In genomic region chr2:167186544-167186943, GRCm38 (mm10) we compare ENCODE assay signal across 30 mouse cellular contexts. TPM values are rescaled to one million over a fixed set of nuclear protein-coding genes. Genes with fewer than 3 reads are reported as not detected.
DNase-seq lines count a peak whose midpoint lies in the region; ATAC-seq and TF ChIP-seq lines count a peak whose summit lies in the region.
"Had no signal": no experiment of that assay in that cellular context is flagged by ENCODE, and none has a peak within 500 bp of the region (broad histone marks: within the 10 kb centered on the region; RNA-seq: fewer than 3 reads in every experiment).

No protein-coding gene starts in this region.

- 0 out of 2 replicates have a peak overlapping the region, but pooled peaks have one; percentile 4 for H3K9ac ChIP-seq in hindbrain, embryonic 15.5 days
- H3K9ac ChIP-seq in hindbrain, postnatal 0 days (replicated peaks; ENCODE audit: low read length), result no peak overlapping the region
- no peak overlapping the region; the same call in 1 of the 2 replicates for H3K9ac ChIP-seq in midbrain, embryonic 16.5 days (ENCODE audit: low read depth, low read length)
- H3K9ac ChIP-seq in embryonic facial prominence, embryonic 14.5 days (ENCODE audit: low read depth, low read length), result no peak overlapping the region
- H3K9ac ChIP-seq: embryonic facial prominence, embryonic 12.5 days; forebrain, embryonic 13.5 days; heart, embryonic 13.5 days; limb, embryonic 12.5 days; liver, embryonic 15.5 days; lung, embryonic 15.5 days; stomach, embryonic 15.5 days had no signal

- no peak for DNase-seq in hindbrain, postnatal 0 days (ENCODE audit: low spot score)
- DNase-seq in midbrain, embryonic 10.5 days (ENCODE audit: low spot score), result no peak
- DNase-seq in embryonic facial prominence, embryonic 14.5 days (ENCODE audit: low spot score), result peak; percentile 60
- DNase-seq: adrenal gland, postnatal 25 days; cerebellum, adult 18-20 months; cerebellum, postnatal 14 days; heart, postnatal 10 days; kidney, adult 2 months; kidney, postnatal 4 days; lung, postnatal 36 days; right cerebral cortex, postnatal 25 days had no signal

- TF ChIP-seq CTCF in hindbrain, postnatal 0 days (IDR thresholded peaks at IDR 0.05; ENCODE audit: low read depth), result no peak
- no peak for TF ChIP-seq CTCF in cortical plate, adult 2 months (IDR thresholded peaks at IDR 0.05; ENCODE audit: extremely low read depth, insufficient read depth, low read length)

- peaks cover 16% of the 10 kb centered on the region for H3K27me3 ChIP-seq in hindbrain, embryonic 15.5 days
- 0 out of 2 replicates have a peak, but pooled peaks cover 5% of the 10 kb centered on the region for H3K27me3 ChIP-seq in hindbrain, postnatal 0 days (ENCODE audit: insufficient read depth, low read length)
- H3K27me3 ChIP-seq in midbrain, embryonic 16.5 days (ENCODE audit: control insufficient read depth, insufficient read depth, low read depth, low read length), result no peaks in the 10 kb centered on the region; the same call in 1 of the 2 replicates
- H3K27me3 ChIP-seq in midbrain, embryonic 10.5 days (ENCODE audit: low read depth, poor library complexity, severe bottlenecking), result peaks cover 62% of the 10 kb centered on the region
- H3K27me3 ChIP-seq in embryonic facial prominence, embryonic 14.5 days (replicated peaks; ENCODE audit: control insufficient read depth, insufficient read depth, low read length), result peaks cover 40% of the 10 kb centered on the region

- no peak overlapping the region for H3K27ac ChIP-seq in hindbrain, embryonic 15.5 days (replicated peaks)
- H3K27ac ChIP-seq in hindbrain, postnatal 0 days, result no peak overlapping the region
- no peak overlapping the region for H3K27ac ChIP-seq in midbrain, embryonic 16.5 days (ENCODE audit: low read length)
- H3K27ac ChIP-seq in midbrain, embryonic 10.5 days (replicated peaks), result no peak overlapping the region
- peak overlapping the region; percentile 85 for H3K27ac ChIP-seq in cortical plate, adult 2 months (ENCODE audit: insufficient read depth, low read length)
- no peak overlapping the region for H3K27ac ChIP-seq in embryonic facial prominence, embryonic 14.5 days (replicated peaks; ENCODE audit: low read depth, low read length)
- H3K27ac ChIP-seq: embryonic facial prominence, embryonic 12.5 days; forebrain, embryonic 13.5 days; heart, embryonic 13.5 days; hindbrain, embryonic 14.5 days; kidney, postnatal 0 days; limb, embryonic 12.5 days; liver, embryonic 15.5 days; lung, embryonic 15.5 days; stomach, embryonic 15.5 days had no signal

- H3K4me2 ChIP-seq in hindbrain, embryonic 15.5 days, result 0 out of 2 replicates have a peak overlapping the region, but pooled peaks have one; percentile 8
- no peak overlapping the region for H3K4me2 ChIP-seq in hindbrain, postnatal 0 days (ENCODE audit: low read depth, low read length)
- peak overlapping the region; percentile 22; the same call in 1 of the 2 replicates for H3K4me2 ChIP-seq in midbrain, embryonic 16.5 days (ENCODE audit: low read length)
- no peak overlapping the region for H3K4me2 ChIP-seq in embryonic facial prominence, embryonic 14.5 days (ENCODE audit: low read depth, low read length)
- H3K4me2 ChIP-seq: embryonic facial prominence, embryonic 12.5 days; forebrain, embryonic 13.5 days; heart, embryonic 13.5 days; hindbrain, embryonic 14.5 days; limb, embryonic 12.5 days; liver, embryonic 15.5 days; lung, embryonic 15.5 days; stomach, embryonic 15.5 days had no signal

- no peak overlapping the region for H3K4me3 ChIP-seq in hindbrain, embryonic 15.5 days
- H3K4me3 ChIP-seq in hindbrain, postnatal 0 days (ENCODE audit: low read length), result no peak overlapping the region
- no peak overlapping the region for H3K4me3 ChIP-seq in midbrain, embryonic 16.5 days (ENCODE audit: low read depth, low read length)
- H3K4me3 ChIP-seq in midbrain, embryonic 10.5 days, result no peak overlapping the region
- peak overlapping the region; percentile 23 for H3K4me3 ChIP-seq in cortical plate, adult 2 months (ENCODE audit: insufficient read depth, low read length)
- H3K4me3 ChIP-seq in embryonic facial prominence, embryonic 14.5 days (ENCODE audit: low read depth, low read length), result no peak overlapping the region
- H3K4me3 ChIP-seq: embryonic facial prominence, embryonic 12.5 days; erythroblast, embryonic 14.5 days; forebrain, embryonic 13.5 days; heart, embryonic 13.5 days; limb, embryonic 12.5 days; liver, embryonic 15.5 days; lung, embryonic 15.5 days; stomach, embryonic 15.5 days had no signal

- ATAC-seq in hindbrain, embryonic 15.5 days (ENCODE audit: low FRiP score, low read depth), result no peak
- ATAC-seq in hindbrain, postnatal 0 days, result no peak
- no peak for ATAC-seq in midbrain, embryonic 16.5 days
- ATAC-seq in embryonic facial prominence, embryonic 14.5 days (ENCODE audit: low read depth), result peak; percentile 32; the same call in 1 of the 2 replicates
- ATAC-seq in erythroid progenitor cell, adult 5-6 weeks (replicated peaks; ENCODE audit: low FRiP score, poor library complexity, severe bottlenecking), result no peak
- ATAC-seq in activated CD4-positive, CD25-positive, alpha-beta regulatory T cell, adult 4 months, result no peak
- ATAC-seq: CD4-positive, CD25-positive, alpha-beta regulatory T cell, adult 4 months; forebrain, embryonic 13.5 days had no signal

- no peaks in the 10 kb centered on the region for H3K9me3 ChIP-seq in hindbrain, embryonic 15.5 days
- H3K9me3 ChIP-seq in hindbrain, postnatal 0 days (ENCODE audit: low read length), result no peaks in the 10 kb centered on the region
- no peaks in the 10 kb centered on the region; the same call in 1 of the 2 replicates for H3K9me3 ChIP-seq in midbrain, embryonic 16.5 days (replicated peaks; ENCODE audit: control insufficient read depth, low read length, poor library complexity, severe bottlenecking)
- no peaks in the 10 kb centered on the region for H3K9me3 ChIP-seq in midbrain, embryonic 10.5 days (replicated peaks)
- peaks cover 6% of the 10 kb centered on the region; the same call in 1 of the 2 replicates for H3K9me3 ChIP-seq in embryonic facial prominence, embryonic 14.5 days (ENCODE audit: control insufficient read depth, low read length)
- H3K9me3 ChIP-seq: embryonic facial prominence, embryonic 12.5 days; forebrain, embryonic 13.5 days; heart, embryonic 13.5 days; limb, embryonic 12.5 days; liver, embryonic 15.5 days; lung, embryonic 15.5 days; stomach, embryonic 15.5 days had no signal

- no peak for TF ChIP-seq POLR2A in cortical plate, adult 2 months (IDR thresholded peaks at IDR 0.05; ENCODE audit: extremely low read depth, insufficient read depth, low read length)

- 62% methylated on average over 10 of the region's 10 CpGs for WGBS in hindbrain, embryonic 15.5 days
- 56% methylated on average over 10 of the region's 10 CpGs for WGBS in hindbrain, postnatal 0 days
- 45% methylated on average over 10 of the region's 10 CpGs for WGBS in midbrain, embryonic 16.5 days
- 53% methylated on average over 10 of the region's 10 CpGs for WGBS in midbrain, embryonic 10.5 days
- 37% methylated on average over 10 of the region's 10 CpGs for WGBS in embryonic facial prominence, embryonic 14.5 days

- H3K36me3 ChIP-seq in hindbrain, embryonic 15.5 days, result peaks cover 8% of the 10 kb centered on the region
- H3K36me3 ChIP-seq in hindbrain, postnatal 0 days (ENCODE audit: insufficient read depth, low read length), result no peaks in the 10 kb centered on the region
- H3K36me3 ChIP-seq in midbrain, embryonic 16.5 days (ENCODE audit: control insufficient read depth, insufficient read depth, low read length), result peaks cover 10% of the 10 kb centered on the region
- peaks cover 10% of the 10 kb centered on the region for H3K36me3 ChIP-seq in midbrain, embryonic 10.5 days
- no peaks in the 10 kb centered on the region for H3K36me3 ChIP-seq in embryonic facial prominence, embryonic 14.5 days (ENCODE audit: control insufficient read depth, insufficient read depth, low read length)
- H3K36me3 ChIP-seq: embryonic facial prominence, embryonic 12.5 days; heart, embryonic 13.5 days; limb, embryonic 12.5 days; liver, embryonic 15.5 days; lung, embryonic 15.5 days; stomach, embryonic 15.5 days had no signal

- H3K4me1 ChIP-seq in hindbrain, embryonic 15.5 days (replicated peaks), result peaks cover 47% of the 10 kb centered on the region
- peaks cover 7% of the 10 kb centered on the region; the same call in 1 of the 2 replicates for H3K4me1 ChIP-seq in hindbrain, postnatal 0 days (ENCODE audit: insufficient read depth, low read length)
- peaks cover 28% of the 10 kb centered on the region for H3K4me1 ChIP-seq in midbrain, embryonic 16.5 days (ENCODE audit: control insufficient read depth, insufficient read depth, low read length)
- peaks cover 36% of the 10 kb centered on the region for H3K4me1 ChIP-seq in midbrain, embryonic 10.5 days
- peaks cover 11% of the 10 kb centered on the region for H3K4me1 ChIP-seq in cortical plate, adult 2 months (ENCODE audit: control insufficient read depth, insufficient read depth, low read length)
- peaks cover 15% of the 10 kb centered on the region for H3K4me1 ChIP-seq in embryonic facial prominence, embryonic 14.5 days (ENCODE audit: control insufficient read depth, insufficient read depth, low read length)

RNA-seq across cellular contexts. Expression of gene Kcnb1, which starts 3.4 kb away (rescaled TPM):
- polyA plus RNA-seq in hindbrain, embryonic 15.5 days (2015; fragmentation: Nextera tagmentation; extraction: Ambion mirVana), result 3.4 and 3.8 TPM in 2 replicates
- 21.5 and 33.6 TPM in 2 replicates for total RNA-seq in hindbrain, postnatal 0 days (2014; rRNA removed)
- 4.0 and 5.1 TPM in 2 replicates for polyA plus RNA-seq in hindbrain, postnatal 0 days (2015; fragmentation: Nextera tagmentation; extraction: Ambion mirVana)
- polyA plus RNA-seq in midbrain, embryonic 16.5 days (2015; fragmentation: Nextera tagmentation; extraction: Ambion mirVana), result 3.9 and 4.0 TPM in 2 replicates
- polyA plus RNA-seq in midbrain, embryonic 10.5 days (2016; fragmentation: Nextera tagmentation; extraction: Ambion mirVana), result 0.49 and 1.0 TPM in 2 replicates
- 63.5 and 68.7 TPM in 2 replicates for polyA plus RNA-seq in cortical plate, adult 2 months (2012; rRNA removed)
- 1.7 and 2.1 TPM in 2 replicates for polyA plus RNA-seq in embryonic facial prominence, embryonic 14.5 days (2014; fragmentation: Nextera tagmentation; extraction: Ambion mirVana)
- not detected in 2 replicates for total RNA-seq in erythroid progenitor cell, adult 5-6 weeks (2015; ENCODE audit: low replicate concordance)
- total RNA-seq in erythroid progenitor cell, adult 5-6 weeks (2017; ENCODE audit: low replicate concordance), result not detected in 2 replicates
- under 1 TPM; 0.61 to 0.96 TPM for polyA plus RNA-seq in activated CD4-positive, CD25-positive, alpha-beta regulatory T cell, adult 4 months (2017; shearing (Covaris generic))
- polyA plus RNA-seq: erythroblast, embryonic 14.5 days had no signal

RNA-seq across cellular contexts. Expression of gene Ptgis, which starts 53.9 kb away (rescaled TPM):
- 3.6 and 3.8 TPM in 2 replicates for polyA plus RNA-seq in hindbrain, embryonic 15.5 days (2015; fragmentation: Nextera tagmentation; extraction: Ambion mirVana)
- total RNA-seq in hindbrain, postnatal 0 days (2014; rRNA removed), result 3.2 and 7.7 TPM in 2 replicates
- polyA plus RNA-seq in hindbrain, postnatal 0 days (2015; fragmentation: Nextera tagmentation; extraction: Ambion mirVana), result 4.1 and 4.4 TPM in 2 replicates
- 3.4 and 4.3 TPM in 2 replicates for polyA plus RNA-seq in midbrain, embryonic 16.5 days (2015; fragmentation: Nextera tagmentation; extraction: Ambion mirVana)
- 11.7 and 12.7 TPM in 2 replicates for polyA plus RNA-seq in midbrain, embryonic 10.5 days (2016; fragmentation: Nextera tagmentation; extraction: Ambion mirVana)
- 2.0 and 2.1 TPM in 2 replicates for polyA plus RNA-seq in cortical plate, adult 2 months (2012; rRNA removed)
- polyA plus RNA-seq in embryonic facial prominence, embryonic 14.5 days (2014; fragmentation: Nextera tagmentation; extraction: Ambion mirVana), result 37.6 and 38.3 TPM in 2 replicates
- not detected in 2 replicates for total RNA-seq in erythroid progenitor cell, adult 5-6 weeks (2015; ENCODE audit: low replicate concordance)
- not detected in 2 replicates for total RNA-seq in erythroid progenitor cell, adult 5-6 weeks (2017; ENCODE audit: low replicate concordance)
- polyA plus RNA-seq in activated CD4-positive, CD25-positive, alpha-beta regulatory T cell, adult 4 months (2017; shearing (Covaris generic)), result under 1 TPM in 1 of 2 experiments, not detected in 1; 0.17 TPM
- total RNA-seq: hematopoietic stem cell, adult 5-6 weeks; megakaryocyte, adult 5-6 weeks; neutrophil, adult 5-6 weeks had no signal
- polyA plus RNA-seq: erythroblast, embryonic 14.5 days had no signal

Comparison
In these comparisons a context has a peak if more than half of its experiments do, and no peak if none do; other contexts are left out.
1. H3K4me2 ChIP-seq: peak in hindbrain, embryonic 15.5 days (single experiment) and midbrain, embryonic 16.5 days (single experiment); none in hindbrain, postnatal 0 days (single experiment) and embryonic facial prominence, embryonic 14.5 days (single experiment).
2. RNA of gene Kcnb1, which starts 3.4 kb away (polyA plus RNA-seq): 63.5 to 68.7 TPM in cortical plate, adult 2 months; 4.0 to 5.1 TPM in hindbrain, postnatal 0 days, 3.9 to 4.0 TPM in midbrain, embryonic 16.5 days, 3.4 to 3.8 TPM in hindbrain, embryonic 15.5 days, 1.7 to 2.1 TPM in embryonic facial prominence, embryonic 14.5 days, 0.61 to 0.96 TPM in activated CD4-positive, CD25-positive, alpha-beta regulatory T cell, adult 4 months and 0.49 to 1.0 TPM in midbrain, embryonic 10.5 days; every median in the first group is over 10 times any median in the second.